Mouse (Mus musculus): ENCODE measurements around the gene Zmiz2. TPM values are rescaled to one million over a fixed set of nuclear protein-coding genes. Genes with fewer than 3 reads are reported as not detected.
A peak's percentile ranks its signal among the peaks of the same experiment; 100 is the strongest.
"Not testable (repeated sequence)": the region's sequence is repeated elsewhere in the genome, so short reads cannot be mapped to it uniquely, and the experiment has no call there.

Zmiz2 gene
- polyA plus RNA-seq, 1 experiment from 2014 or later, result 10.7 TPM

DNA sequence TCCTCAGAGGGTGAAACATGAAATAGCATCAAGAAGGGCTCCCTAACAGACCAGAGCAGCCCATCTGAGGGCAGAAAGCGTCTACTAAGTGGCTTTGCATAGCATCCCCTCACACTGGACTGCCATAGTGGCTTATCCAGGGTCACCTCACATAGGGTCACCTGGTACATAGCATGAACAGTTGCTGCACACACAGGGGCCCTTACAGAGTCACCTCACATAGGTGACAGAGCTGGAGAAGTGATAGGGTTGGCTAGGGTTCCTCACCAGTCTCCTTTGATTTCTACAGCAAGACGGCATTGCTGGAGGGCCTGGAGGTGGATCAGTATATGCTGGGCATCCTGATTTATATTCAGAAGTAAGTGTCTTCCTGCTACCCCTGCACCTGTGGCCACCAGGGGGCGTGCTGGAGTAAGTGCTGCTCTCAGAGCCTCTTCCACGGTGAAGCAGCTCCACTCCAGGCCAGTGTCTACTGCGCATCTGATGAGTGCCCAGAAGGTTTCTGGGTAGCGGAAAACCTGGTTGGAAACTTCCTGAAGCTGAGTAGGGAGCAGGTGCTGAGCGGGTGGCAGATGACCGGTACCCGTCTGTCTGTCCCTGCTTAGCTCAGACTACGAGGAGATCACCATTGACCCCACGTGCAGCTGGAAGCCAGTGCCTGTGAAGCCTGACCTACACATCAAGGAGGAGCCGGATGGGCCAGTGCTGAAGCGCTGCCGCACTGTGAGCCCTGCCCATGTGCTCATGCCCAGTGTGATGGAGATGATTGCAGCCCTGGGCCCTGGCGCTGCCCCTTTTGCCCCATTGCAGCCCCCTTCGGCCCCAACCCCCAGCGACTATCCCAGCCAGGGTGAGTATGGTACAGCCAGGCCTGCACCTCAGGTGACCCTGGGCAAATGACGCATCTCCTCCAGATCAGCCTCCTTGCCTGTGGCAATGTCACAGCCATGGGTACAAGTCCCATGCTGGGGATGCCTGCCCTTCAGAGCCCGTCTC, 13.9 kb downstream of the Zmiz2 start:
- H3K4me1 ChIP-seq, result peaks cover 26% of the 10 kb centered on the region
- peaks cover 52% of the 10 kb centered on the region for H3K36me3 ChIP-seq
- H3K9ac ChIP-seq, result no peak overlapping the region
- H3K27me3 ChIP-seq (replicated peaks), result no peaks in the 10 kb centered on the region
- WGBS, result 86% methylated on average over 19 of the region's 19 CpGs
- no peaks in the 10 kb centered on the region for H3K9me3 ChIP-seq
- H3K4me3 ChIP-seq (replicated peaks), result no peak overlapping the region
- no peak overlapping the region for H3K27ac ChIP-seq
- ATAC-seq (ENCODE audit: insufficient read depth, low FRiP score, low read depth), result no peak
- H3K4me2 ChIP-seq, result no peak overlapping the region

DNA sequence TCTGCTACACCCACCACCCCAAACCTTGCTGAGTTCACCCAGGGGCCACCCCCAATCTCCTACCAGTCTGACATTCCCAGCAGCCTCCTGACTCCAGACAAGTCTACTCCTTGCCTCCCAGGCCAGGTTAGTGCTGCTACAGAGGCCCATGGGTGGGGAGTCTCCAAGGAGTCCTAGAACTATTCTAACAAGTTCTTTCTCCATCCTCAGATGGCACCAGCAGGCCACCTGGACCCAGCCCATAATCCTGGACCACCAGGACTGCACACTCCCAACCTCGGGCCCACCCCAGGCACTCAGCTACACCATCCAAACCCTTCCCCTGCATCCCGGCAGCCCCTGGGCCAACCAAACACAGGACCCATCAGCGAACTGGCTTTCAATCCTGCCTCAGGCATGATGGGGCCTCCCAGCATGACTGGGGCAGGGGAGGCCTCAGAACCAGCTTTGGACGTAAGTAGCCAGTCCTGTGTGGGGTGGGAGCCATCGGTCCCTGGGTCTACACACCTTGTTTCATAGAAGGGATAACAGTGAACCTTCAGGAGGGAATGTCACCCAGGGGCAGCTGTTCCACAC, 15.0 kb downstream of the Zmiz2 start:
- Histone ChIP-seq H3K27ac (no peak overlapping the region), H3K36me3 (peaks cover 52% of the 10 kb centered on the region), H3K27me3 (replicated peaks) (no peaks in the 10 kb centered on the region), H3K9ac (no peak overlapping the region), H3K4me2 (no peak overlapping the region), H3K9me3 (no peaks in the 10 kb centered on the region), H3K4me1 (peaks cover 26% of the 10 kb centered on the region), H3K4me3 (replicated peaks) (no peak overlapping the region)
- no peak for ATAC-seq (ENCODE audit: insufficient read depth, low FRiP score, low read depth)
- WGBS, result 88% methylated on average over 5 of the region's 5 CpGs

DNA sequence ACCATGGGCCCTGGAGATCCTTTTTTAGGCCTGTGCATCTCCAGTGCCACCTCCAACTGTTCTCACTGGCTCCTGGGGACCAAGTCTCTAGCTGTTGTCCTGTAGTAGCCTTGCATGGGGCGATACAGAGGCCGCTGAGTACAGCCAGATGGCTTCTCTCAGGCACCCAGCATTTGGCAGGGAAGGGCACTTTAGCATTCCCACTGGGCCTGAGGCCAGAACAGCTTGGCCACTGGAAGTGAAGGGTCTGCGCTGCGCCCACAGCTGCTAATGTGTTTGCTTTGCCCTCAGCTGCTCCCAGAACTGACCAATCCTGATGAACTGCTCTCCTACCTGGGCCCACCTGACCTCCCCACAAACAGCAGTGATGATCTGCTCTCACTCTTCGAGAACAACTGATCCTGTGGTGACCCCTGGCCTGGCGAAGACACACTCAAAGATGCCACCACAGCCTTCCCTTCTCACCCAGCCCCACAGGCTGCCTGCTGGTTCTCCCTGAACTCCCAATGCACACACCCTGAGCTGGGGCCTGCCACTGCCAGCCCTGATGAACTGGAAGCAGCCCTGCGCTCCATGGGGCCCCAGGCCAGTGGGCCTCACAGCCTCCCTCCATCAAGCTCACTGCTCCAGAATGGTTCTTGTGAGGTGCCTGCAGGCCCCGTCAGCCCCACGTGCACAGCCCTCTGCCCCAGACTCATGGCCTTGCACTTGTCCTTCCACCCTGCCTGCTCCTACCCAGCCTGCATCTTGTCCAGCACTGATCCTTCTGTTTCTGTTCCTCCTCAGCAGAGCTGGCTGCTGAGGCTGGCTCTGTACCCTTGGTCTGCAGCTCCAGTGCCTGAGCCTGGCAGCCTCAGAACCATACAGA, 16.1 kb downstream of the Zmiz2 start:
- Histone ChIP-seq H3K27me3 (replicated peaks) (no peaks in the 10 kb centered on the region), H3K9ac (no peak overlapping the region; the same call in 1 of the 2 replicates), H3K4me1 (peaks cover 26% of the 10 kb centered on the region), H3K36me3 (peaks cover 42% of the 10 kb centered on the region), H3K27ac (peak overlapping the region; percentile 90), H3K9me3 (no peaks in the 10 kb centered on the region), H3K4me2 (no peak overlapping the region), H3K4me3 (replicated peaks) (0 out of 2 replicates have a peak overlapping the region, but pooled peaks have one; percentile 3)
- whole genome bisulfite sequencing, result 66% methylated on average over 9 of the region's 9 CpGs
- peak; percentile 1; the same call in 1 of the 2 replicates for ATAC-seq (ENCODE audit: insufficient read depth, low FRiP score, low read depth)

DNA sequence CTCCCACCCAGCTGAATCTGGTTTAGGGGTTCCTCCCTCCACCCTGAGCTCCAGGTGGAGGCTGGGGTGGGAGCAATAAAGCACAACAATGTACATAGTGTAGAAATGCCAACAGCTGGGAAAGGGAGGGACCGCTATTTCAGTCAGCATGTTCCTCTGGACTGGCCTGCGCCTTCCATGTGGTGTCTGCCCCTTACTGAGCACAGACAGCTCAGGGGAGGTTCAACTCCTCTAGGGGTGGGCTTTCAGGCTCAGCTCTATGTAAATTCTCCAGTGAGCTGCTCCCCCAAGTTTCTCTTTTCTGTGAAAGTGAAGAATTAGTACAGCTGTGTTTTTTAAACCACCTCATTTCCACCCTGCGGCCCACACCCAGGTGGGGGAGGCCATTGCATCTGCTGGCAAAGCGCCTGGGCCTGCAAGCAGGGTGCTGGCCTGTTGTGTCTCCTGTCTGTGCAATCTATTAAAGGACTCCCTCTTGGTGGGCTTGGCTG, 16.8 kb downstream of the Zmiz2 start:
- Histone ChIP-seq H3K36me3 (peaks cover 35% of the 10 kb centered on the region), H3K9ac (no peak overlapping the region), H3K27ac (peak overlapping the region; percentile 90), H3K4me2 (no peak overlapping the region; the same call in 1 of the 2 replicates), H3K4me1 (peaks cover 26% of the 10 kb centered on the region), H3K9me3 (no peaks in the 10 kb centered on the region), H3K4me3 (replicated peaks) (0 out of 2 replicates have a peak overlapping the region, but pooled peaks have one; percentile 3), H3K27me3 (replicated peaks) (no peaks in the 10 kb centered on the region)
- WGBS, result 45% methylated on average over 4 of the region's 4 CpGs
- ATAC-seq (ENCODE audit: insufficient read depth, low FRiP score, low read depth), result 0 out of 2 replicates have a peak, but pooled peaks have one; percentile 37

DNA sequence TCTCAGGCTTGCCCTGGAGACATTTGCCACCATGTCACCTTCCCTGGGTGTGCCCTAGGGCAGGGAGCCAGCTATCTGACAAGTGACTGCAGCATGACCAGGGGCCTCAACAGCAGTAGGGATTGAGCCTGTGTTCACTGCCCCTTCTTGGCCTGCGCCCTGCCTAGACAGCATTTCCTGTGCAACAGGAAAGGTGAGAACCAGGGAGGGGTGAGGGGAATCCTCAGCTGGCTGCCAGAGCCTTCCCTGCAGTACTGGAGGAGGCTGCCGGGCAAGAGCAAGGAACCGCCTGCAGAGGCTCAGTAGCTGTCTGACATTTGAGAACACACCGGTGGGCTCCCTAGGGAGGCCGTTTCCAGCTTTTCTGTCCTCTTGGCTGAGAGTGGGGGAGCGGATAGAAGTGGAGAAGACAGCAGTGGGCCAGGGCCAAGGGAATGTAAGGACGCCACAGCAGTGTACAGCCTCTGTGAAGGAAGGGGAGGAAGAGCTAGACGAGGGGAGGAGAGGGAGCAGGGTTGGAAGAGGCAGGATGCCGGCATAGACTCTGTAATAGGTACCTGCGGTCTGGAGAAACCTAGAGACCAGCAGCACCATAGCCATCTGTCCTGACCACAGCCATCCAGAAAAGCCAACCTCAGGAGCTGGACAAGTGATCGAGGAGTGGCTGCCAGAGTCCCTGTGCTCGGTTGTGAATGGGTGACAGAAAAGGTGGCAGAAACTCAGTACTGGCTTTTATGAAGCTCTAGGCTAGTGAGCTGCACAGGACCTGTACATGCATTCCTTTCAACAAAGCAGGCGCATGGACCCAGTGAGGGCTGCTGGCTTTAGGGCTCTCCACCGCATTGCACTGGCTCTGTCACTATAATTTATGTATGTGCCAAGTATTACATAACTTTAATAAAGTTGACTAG, 17.6 kb downstream of the Zmiz2 start:
- H3K4me1 ChIP-seq, result peaks cover 26% of the 10 kb centered on the region
- peak overlapping the region; percentile 23 for H3K4me2 ChIP-seq
- H3K4me3 ChIP-seq (replicated peaks), result no peak overlapping the region; the same call in 1 of the 2 replicates
- 35% methylated on average over 14 of the region's 14 CpGs for WGBS
- H3K9me3 ChIP-seq, result no peaks in the 10 kb centered on the region
- H3K36me3 ChIP-seq, result peaks cover 28% of the 10 kb centered on the region
- peak; percentile 75 for ATAC-seq (ENCODE audit: insufficient read depth, low FRiP score, low read depth)
- H3K27me3 ChIP-seq (replicated peaks), result no peaks in the 10 kb centered on the region
- peak overlapping the region; percentile 90 for H3K27ac ChIP-seq
- no peak overlapping the region for H3K9ac ChIP-seq

DNA sequence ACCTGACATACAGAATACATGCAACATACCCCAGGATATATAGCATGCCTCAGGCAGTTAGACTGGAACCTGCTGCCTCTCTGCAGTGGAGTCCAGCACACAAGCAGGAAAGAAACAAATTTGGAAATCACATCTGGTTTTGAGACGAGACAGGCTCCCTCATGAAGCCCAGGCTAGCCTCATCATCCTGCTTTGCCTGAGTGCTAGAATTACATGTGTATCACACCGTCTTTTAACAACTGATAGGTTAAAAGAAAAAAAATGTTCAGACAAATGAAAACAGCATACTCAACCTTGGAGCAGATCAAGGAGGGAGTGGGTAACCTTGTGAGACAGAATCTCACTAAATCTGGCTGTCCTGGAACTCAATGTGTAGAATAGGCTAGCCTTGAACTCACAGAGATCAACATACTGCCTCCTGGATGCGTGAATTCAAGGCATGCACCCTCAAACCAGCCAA, 18.3 kb downstream of the Zmiz2 start:
- 0 out of 2 replicates have a peak overlapping the region, but pooled peaks have one; percentile 90 for H3K27ac ChIP-seq
- peaks cover 26% of the 10 kb centered on the region for H3K36me3 ChIP-seq
- H3K4me2 ChIP-seq, result no peak overlapping the region
- no peak overlapping the region for H3K4me3 ChIP-seq (replicated peaks)
- 74% methylated on average over 3 of the region's 3 CpGs for WGBS
- H3K4me1 ChIP-seq, result peaks cover 26% of the 10 kb centered on the region
- no peak overlapping the region for H3K9ac ChIP-seq
- H3K9me3 ChIP-seq, result no peaks in the 10 kb centered on the region
- no peaks in the 10 kb centered on the region for H3K27me3 ChIP-seq (replicated peaks)
- no peak for ATAC-seq (ENCODE audit: insufficient read depth, low FRiP score, low read depth)

DNA sequence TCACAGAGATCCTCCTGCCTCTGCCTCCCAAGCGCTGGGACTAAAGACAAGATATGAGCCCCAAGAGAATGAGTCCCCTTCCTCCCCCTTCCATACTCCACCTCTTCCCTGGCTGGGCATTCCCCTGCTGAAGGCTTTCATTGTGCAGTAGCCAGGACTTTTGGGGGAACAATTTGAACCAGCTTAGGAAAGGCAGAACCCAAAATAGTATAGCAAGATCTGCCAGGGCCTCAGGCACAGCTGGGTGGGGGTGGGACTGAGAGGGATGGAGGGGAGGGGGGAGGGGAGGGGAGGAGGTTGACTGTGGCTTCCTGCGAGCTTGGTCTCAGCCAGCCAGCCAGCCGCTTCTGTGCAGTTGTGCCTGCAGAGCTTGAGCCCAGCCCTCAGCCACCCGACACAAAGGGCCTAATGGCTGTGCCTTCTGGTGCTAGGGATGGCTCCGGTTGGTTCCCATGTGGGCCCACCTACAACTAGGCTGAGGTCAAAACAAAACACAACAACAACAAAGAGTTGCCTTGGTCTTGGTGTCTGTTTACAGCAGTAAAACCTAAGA, 21.3 kb downstream of the Zmiz2 start:
- no peak for ATAC-seq (ENCODE audit: insufficient read depth, low FRiP score, low read depth)
- H3K27me3 ChIP-seq (replicated peaks), result no peaks in the 10 kb centered on the region
- H3K36me3 ChIP-seq, result 0 out of 2 replicates have a peak, but pooled peaks cover under 1% of the 10 kb centered on the region
- no peak overlapping the region for H3K4me3 ChIP-seq (replicated peaks)
- no peak overlapping the region for H3K27ac ChIP-seq
- WGBS, result 35% methylated on average over 5 of the region's 5 CpGs
- no peak overlapping the region for H3K4me2 ChIP-seq
- H3K9ac ChIP-seq, result no peak overlapping the region
- H3K4me1 ChIP-seq, result peaks cover 18% of the 10 kb centered on the region
- no peaks in the 10 kb centered on the region for H3K9me3 ChIP-seq

DNA sequence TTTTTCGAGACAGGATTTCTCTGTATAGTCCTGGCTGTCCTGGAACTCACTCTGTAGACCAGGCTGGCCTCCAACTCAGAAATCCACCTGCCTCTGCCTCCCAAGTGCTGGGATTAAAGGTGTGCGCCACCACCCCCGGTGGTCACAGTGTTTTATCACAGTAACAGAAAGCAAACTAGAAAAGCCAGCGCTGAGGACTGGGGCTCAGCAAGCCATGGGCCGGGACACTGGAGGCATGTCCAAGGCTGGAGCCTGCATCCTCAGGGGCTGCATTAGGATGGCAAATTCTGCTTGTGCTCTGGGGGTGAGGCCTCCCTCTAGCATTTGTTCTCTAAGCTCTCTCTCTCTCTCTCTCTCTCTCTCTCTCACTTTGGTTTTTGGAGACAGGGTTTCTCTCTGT, 21.9 kb downstream of the Zmiz2 start:
- 85% methylated on average over 5 of the region's 5 CpGs for WGBS
- not testable (repeated sequence) for H3K4me2 ChIP-seq; H3K9me3 ChIP-seq; H3K27ac ChIP-seq; H3K27me3 ChIP-seq (replicated peaks); H3K9ac ChIP-seq; H3K4me3 ChIP-seq (replicated peaks); ATAC-seq (ENCODE audit: insufficient read depth, low FRiP score, low read depth); H3K36me3 ChIP-seq
- H3K4me1 ChIP-seq, result peaks cover 12% of the 10 kb centered on the region

DNA sequence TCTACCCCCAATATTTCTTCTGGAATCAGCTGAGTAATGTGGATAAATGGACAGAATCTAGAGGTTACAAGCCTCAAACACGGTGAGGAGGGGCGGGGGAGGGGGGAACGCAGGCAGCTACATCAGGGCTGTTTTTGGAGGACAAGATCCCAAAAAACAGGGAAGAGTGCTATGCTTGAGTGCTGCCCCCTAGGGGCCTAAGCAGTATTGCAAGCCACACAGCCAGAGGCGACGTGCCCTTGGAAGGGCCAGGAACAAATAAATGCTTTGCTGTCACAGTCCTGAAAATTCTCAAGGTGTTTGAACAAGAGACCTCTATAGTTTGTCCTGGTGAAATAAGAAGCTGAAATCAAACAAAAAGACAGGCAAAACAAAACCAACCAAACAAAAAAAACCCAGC, 22.8 kb downstream of the Zmiz2 start:
- Histone ChIP-seq H3K36me3 (no peaks in the 10 kb centered on the region), H3K9ac (no peak overlapping the region), H3K4me1 (peaks cover 3% of the 10 kb centered on the region), H3K27ac (no peak overlapping the region), H3K9me3 (no peaks in the 10 kb centered on the region), H3K4me3 (replicated peaks) (no peak overlapping the region), H3K4me2 (no peak overlapping the region), H3K27me3 (replicated peaks) (no peaks in the 10 kb centered on the region)
- ATAC-seq (ENCODE audit: insufficient read depth, low FRiP score, low read depth), result no peak
- 6% methylated on average over 5 of the region's 5 CpGs for WGBS

DNA sequence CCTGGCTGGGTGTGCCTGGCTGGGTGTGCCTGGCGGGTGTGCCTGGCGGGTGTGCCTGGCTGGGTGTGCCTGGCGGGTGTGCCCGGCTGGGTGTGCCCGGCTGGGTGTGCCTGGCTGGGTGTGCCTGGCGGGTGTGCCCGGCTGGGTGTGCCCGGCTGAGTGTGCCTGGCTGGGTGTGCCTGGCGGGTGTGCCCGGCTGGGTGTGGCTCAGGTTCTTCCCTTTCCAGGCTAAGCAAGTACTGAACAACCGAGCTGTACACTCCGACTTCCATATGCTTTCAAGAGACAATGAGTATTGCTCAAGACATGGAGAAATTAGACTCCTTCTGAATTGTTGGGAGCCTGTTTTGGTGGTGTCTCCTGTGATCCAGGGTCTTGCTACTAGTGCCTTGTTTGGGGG, 24.4 kb downstream of the Zmiz2 start:
- Histone ChIP-seq H3K4me2 (no peak overlapping the region), H3K27ac (no peak overlapping the region), H3K27me3 (replicated peaks) (no peaks in the 10 kb centered on the region), H3K4me3 (replicated peaks) (no peak overlapping the region), H3K4me1 (peaks cover 8% of the 10 kb centered on the region; the same call in 1 of the 2 replicates), H3K36me3 (peaks cover under 1% of the 10 kb centered on the region; the same call in 1 of the 2 replicates), H3K9ac (no peak overlapping the region), H3K9me3 (no peaks in the 10 kb centered on the region)
- no peak for ATAC-seq (ENCODE audit: insufficient read depth, low FRiP score, low read depth)
- WGBS, result 95% methylated on average over 10 of the region's 12 CpGs
